Mouse (Mus musculus) heart, postnatal 0 days (tissue): ENCODE results near the gene Acvr1b.

Experiments
- CTCF ChIP-seq: IDR thresholded peaks from 2 replicates; pipeline ENCODE4 v1.5.1; 2016; ENCODE audit warnings: antibody characterized with exemption, control low read depth, low read depth
- EP300 ChIP-seq: IDR thresholded peaks from 2 replicates; pipeline ENCODE4 v1.6.1; 2016; ENCODE audit warnings: antibody characterized with exemption, low read depth

GRCm38 (mm10) chr15:101171272-101171671, 2.6 kb upstream of the Acvr1b start:
- TF ChIP-seq CTCF = no peak
- TF ChIP-seq EP300 = no peak
